Mouse (Mus musculus) small intestine, adult 2 months (tissue): ENCODE measurements around the gene Marf1.

ENCODE experiments used
- CTCF ChIP-seq: fragments of 200-500 bp; IDR thresholded peaks from 2 replicates; pipeline ENCODE4 v1.5.1; 2012; ENCODE audit warnings: low read depth, mild to moderate bottlenecking, control low read depth, inconsistent platforms, low read length, moderate library complexity, mixed read lengths; ENCODE audit not compliant: insufficient replicate concordance, insufficient read length; ENCODE audit errors: extremely low read depth
- POLR2A ChIP-seq: fragments of 200-500 bp; IDR thresholded peaks from 2 replicates; pipeline ENCODE4 v1.6.1; 2012; ENCODE audit warnings: low read depth, mild to moderate bottlenecking, control low read depth, inconsistent platforms, low read length, moderate library complexity

DNA sequence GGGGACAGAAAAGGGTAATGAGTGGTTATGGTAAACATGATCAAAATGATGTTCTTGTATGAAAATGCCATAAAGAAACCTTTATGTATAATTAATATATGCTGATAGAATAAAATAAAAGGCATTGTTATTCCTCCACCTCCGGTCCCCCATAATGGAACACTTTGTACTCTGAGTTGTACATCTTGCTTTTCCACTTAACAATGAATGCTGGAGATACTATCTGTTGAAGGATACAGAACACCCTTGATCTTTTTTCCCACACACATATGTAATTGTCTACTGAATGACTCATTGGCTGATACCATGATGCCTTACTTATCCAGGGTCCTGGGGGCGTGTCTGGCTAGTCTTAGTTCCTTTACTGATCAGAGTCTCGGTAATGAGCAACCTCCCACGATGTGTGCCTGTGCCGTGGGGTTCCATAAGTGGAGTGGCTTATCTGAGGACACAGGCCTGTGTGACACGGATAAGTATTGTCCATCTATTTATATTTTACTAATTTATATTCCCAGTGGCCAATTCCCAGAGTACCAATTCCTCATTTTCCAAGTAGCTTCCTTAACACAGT is 17.1 kb upstream of the Marf1 start:
- TF ChIP-seq CTCF (no peak), POLR2A (no peak)
